In the genomic region with DNA sequence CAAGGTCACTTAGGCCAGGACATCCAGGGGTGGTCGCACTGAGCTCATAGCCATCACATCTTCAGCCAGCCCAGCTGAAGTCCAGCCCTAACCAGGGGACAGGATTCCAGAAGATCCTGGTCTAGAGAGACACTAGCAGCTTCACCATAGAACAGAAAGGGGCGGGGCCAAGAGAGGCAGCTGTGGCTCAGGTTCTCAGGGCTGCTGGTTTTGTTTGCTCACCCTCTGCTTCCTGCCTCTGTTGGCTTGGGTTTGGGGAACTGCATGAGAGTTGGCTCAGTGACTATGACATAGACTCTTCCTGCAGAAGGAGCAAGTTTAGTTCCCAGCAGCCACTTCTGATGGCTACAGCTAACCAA, we compare ENCODE assay signal across 9 mouse cellular contexts. TPM values are rescaled to one million over a fixed set of nuclear protein-coding genes. Genes with fewer than 3 reads are reported as not detected.
DNase-seq lines count a peak whose midpoint lies in the region; ATAC-seq and TF ChIP-seq lines count a peak whose summit lies in the region.
"Had no signal": no experiment of that assay in that cellular context is flagged by ENCODE, and none has a peak within 500 bp of the region (broad histone marks: within the 10 kb centered on the region; RNA-seq: fewer than 3 reads in every experiment).

No protein-coding gene starts in this region.

- H3K4me2 ChIP-seq in midbrain, embryonic 13.5 days (replicated peaks), result no peak overlapping the region
- H3K4me2 ChIP-seq: neural tube, embryonic 13.5 days had no signal

- peak overlapping the region; percentile 100 for H3K27ac ChIP-seq in gastrocnemius, adult 2 months
- no peak overlapping the region for H3K27ac ChIP-seq in ES-E14 (ENCODE audit: insufficient read depth, low read depth, low read length, poor library complexity, severe bottlenecking)
- no peak overlapping the region for H3K27ac ChIP-seq in midbrain, embryonic 13.5 days
- H3K27ac ChIP-seq: neural tube, embryonic 13.5 days had no signal

- no peak for TF ChIP-seq CTCF in gastrocnemius, adult 2 months (IDR thresholded peaks at IDR 0.05)

- 93% methylated on average over 2 of the region's 2 CpGs for WGBS in midbrain, embryonic 13.5 days

- H3K9ac ChIP-seq in ES-E14 (ENCODE audit: insufficient read depth, low read depth, low read length, poor library complexity, severe bottlenecking), result no peak overlapping the region; the same call in 1 of the 2 replicates
- no peak overlapping the region for H3K9ac ChIP-seq in midbrain, embryonic 13.5 days (replicated peaks)
- H3K9ac ChIP-seq: neural tube, embryonic 13.5 days had no signal

- intact Hi-C loops in gastrocnemius, adult 2 months (cut with DNase I), result no loop called here

- peaks cover 7% of the 10 kb centered on the region for H3K36me3 ChIP-seq in ES-E14 (ENCODE audit: control insufficient read depth, insufficient read depth, low read length, poor library complexity, severe bottlenecking)
- peaks cover 15% of the 10 kb centered on the region for H3K36me3 ChIP-seq in midbrain, embryonic 13.5 days

- no peaks in the 10 kb centered on the region for H3K9me3 ChIP-seq in ES-E14 (ENCODE audit: control insufficient read depth, insufficient read depth, low read depth, low read length)
- H3K9me3 ChIP-seq in midbrain, embryonic 13.5 days, result no peaks in the 10 kb centered on the region
- H3K9me3 ChIP-seq: neural tube, embryonic 13.5 days had no signal

- peaks cover 6 to 29% of the 10 kb centered on the region in 2 experiments; a peak in 3 of 4 replicates for H3K4me1 ChIP-seq in ES-E14 (ENCODE audit: control insufficient read depth in 2 of 2, insufficient read depth in 2 of 2, low read length in 2 of 2, poor library complexity in 1 of 2)
- peaks cover 28% of the 10 kb centered on the region for H3K4me1 ChIP-seq in midbrain, embryonic 13.5 days (replicated peaks)

- in situ Hi-C loops in ES-E14 (cut with MboI; ENCODE audit: low sequenced_read_pairs in 2 of 2, unreplicated experiment in 2 of 2), result no loop called here

- H3K27me3 ChIP-seq in midbrain, embryonic 13.5 days, result no peaks in the 10 kb centered on the region
- H3K27me3 ChIP-seq: neural tube, embryonic 13.5 days had no signal

- DNase-seq in gastrocnemius, adult 2 months, result peak; percentile 55
- no peak for DNase-seq in gastrocnemius, adult 18-20 months (ENCODE audit: low spot score)
- peak; percentile 28 for DNase-seq in ES-E14 (ENCODE audit: low read depth, low spot score)
- DNase-seq in induced T-regulatory cell, adult 2 months (ENCODE audit: low read depth), result peak; percentile 89
- DNase-seq in natural killer cell, adult 2 months (ENCODE audit: low spot score in 2 of 2), result peak; percentile 67 to 80
- no peak for DNase-seq in left cerebral cortex, adult 8-10 months (ENCODE audit: low spot score in 2 of 2)
- no peak for DNase-seq in left cerebral cortex, adult 9 months (ENCODE audit: low spot score in 2 of 2)

- ATAC-seq in midbrain, embryonic 13.5 days, result no peak

- no peak overlapping the region for H3K4me3 ChIP-seq in gastrocnemius, adult 2 months
- H3K4me3 ChIP-seq in ES-E14 (ENCODE audit: insufficient read depth in 1 of 2, low read depth in 1 of 2, low read length in 2 of 2, poor library complexity in 1 of 2, severe bottlenecking in 1 of 2), result no peak overlapping the region; a peak in 1 of 4 replicates
- H3K4me3 ChIP-seq in midbrain, embryonic 13.5 days (replicated peaks), result no peak overlapping the region
- H3K4me3 ChIP-seq: neural tube, embryonic 13.5 days had no signal

TF ChIP-seq in ES-E14, 5 proteins besides CTCF, POLR2A, EP300 and RAD21:
- TF ChIP-seq HCFC1 (IDR thresholded peaks at IDR 0.05; ENCODE audit: borderline replicate concordance, insufficient read depth, low read length), result no peak
- TF ChIP-seq MAFK (IDR thresholded peaks at IDR 0.05; ENCODE audit: insufficient read depth, low read depth, low read length), result no peak
- TF ChIP-seq CHD2 (IDR thresholded peaks at IDR 0.05; ENCODE audit: low read depth, low read length), result no peak
- TF ChIP-seq ZNF384 (IDR thresholded peaks at IDR 0.05; ENCODE audit: low read depth, low read length), result no peak
- no peak for TF ChIP-seq ZC3H11A (IDR thresholded peaks at IDR 0.05; ENCODE audit: borderline replicate concordance, low read depth, low read length)
TF ChIP-seq in ES-E14: peak in this region for 0.

RNA-seq across cellular contexts. Expression of a gene that starts 1.9 kb away (rescaled TPM):
- 10 to 100 TPM in 1 of 2 experiments, 1 to 10 TPM in 1; 9.7 to 10.5 TPM for total RNA-seq in gastrocnemius, adult 2 months (2021)
- total RNA-seq in gastrocnemius, adult 18-20 months (2021), result 1 to 10 TPM; 7.4 to 8.4 TPM
- total RNA-seq in ES-E14 (2012; rRNA removed), result 18.5 and 22.4 TPM in 2 replicates
- 13.5 and 15.1 TPM in 2 replicates for polyA plus RNA-seq in midbrain, embryonic 13.5 days (2015; fragmentation: Nextera tagmentation; extraction: Ambion mirVana)
- 10 to 100 TPM; 22.8 to 23.9 (median 23.3) TPM for total RNA-seq in left cerebral cortex, adult 8-10 months (2022)

RNA-seq across cellular contexts. Expression of a gene that starts 27.2 kb away (rescaled TPM):
- 1 to 10 TPM in 1 of 2 experiments, under 1 TPM in 1; 0.46 to 1.1 TPM for total RNA-seq in gastrocnemius, adult 2 months (2021)
- under 1 TPM; 0.43 to 0.85 TPM for total RNA-seq in gastrocnemius, adult 18-20 months (2021)
- total RNA-seq in ES-E14 (2012; rRNA removed), result 5.8 and 7.0 TPM in 2 replicates
- 17.2 and 19.5 TPM in 2 replicates for polyA plus RNA-seq in midbrain, embryonic 13.5 days (2015; fragmentation: Nextera tagmentation; extraction: Ambion mirVana)
- 1 to 10 TPM in 3 of 4 experiments, under 1 TPM in 1; 0.87 to 2.5 (median 1.5) TPM for total RNA-seq in left cerebral cortex, adult 8-10 months (2022)

RNA-seq across cellular contexts. Expression of a gene that starts 34.3 kb away (rescaled TPM):
- total RNA-seq in gastrocnemius, adult 2 months (2021), result 10 to 100 TPM; 25.6 TPM
- 10 to 100 TPM; 26.3 to 28.6 TPM for total RNA-seq in gastrocnemius, adult 18-20 months (2021)
- 30.4 and 39.5 TPM in 2 replicates for total RNA-seq in ES-E14 (2012; rRNA removed)
- 98.1 and 108 TPM in 2 replicates for polyA plus RNA-seq in midbrain, embryonic 13.5 days (2015; fragmentation: Nextera tagmentation; extraction: Ambion mirVana)
- 10 to 100 TPM; 47.7 to 59.4 (median 52.0) TPM for total RNA-seq in left cerebral cortex, adult 8-10 months (2022)

RNA-seq across cellular contexts. Expression of a gene that starts 47.2 kb away (rescaled TPM):
- total RNA-seq in gastrocnemius, adult 2 months (2021), result under 1 TPM; 0.36 to 0.53 TPM
- total RNA-seq in gastrocnemius, adult 18-20 months (2021), result under 1 TPM; 0.40 to 0.55 TPM
- total RNA-seq in ES-E14 (2012; rRNA removed), result 1.7 and 2.0 TPM in 2 replicates
- 19.7 and 20.2 TPM in 2 replicates for polyA plus RNA-seq in midbrain, embryonic 13.5 days (2015; fragmentation: Nextera tagmentation; extraction: Ambion mirVana)
- 100 to 1,000 TPM; 509 to 530 (median 524) TPM for total RNA-seq in left cerebral cortex, adult 8-10 months (2022)

RNA-seq across cellular contexts. Expression of a gene that starts 55.9 kb away (rescaled TPM):
- total RNA-seq in gastrocnemius, adult 2 months (2021), result 10 to 100 TPM; 11.4 to 20.1 TPM
- 10 to 100 TPM; 12.5 to 21.8 TPM for total RNA-seq in gastrocnemius, adult 18-20 months (2021)
- 56.1 and 117 TPM in 2 replicates for total RNA-seq in ES-E14 (2012; rRNA removed)
- polyA plus RNA-seq in midbrain, embryonic 13.5 days (2015; fragmentation: Nextera tagmentation; extraction: Ambion mirVana), result 69.1 and 96.1 TPM in 2 replicates
- 100 to 1,000 TPM; 103 to 113 (median 109) TPM for total RNA-seq in left cerebral cortex, adult 8-10 months (2022)

Comparison
In these comparisons a context has a peak if more than half of its experiments do, and no peak if none do; other contexts are left out.
1. DNase-seq: peak in gastrocnemius, adult 2 months (single experiment), ES-E14 (single experiment), induced T-regulatory cell, adult 2 months (single experiment) and natural killer cell, adult 2 months (2 of 2); none in gastrocnemius, adult 18-20 months (single experiment), left cerebral cortex, adult 8-10 months (0 of 2) and left cerebral cortex, adult 9 months (0 of 2).